Mouse (Mus musculus): ENCODE measurements around the gene Tmbim1.

Tmbim1 gene

GRCm38 (mm10) chr1:74278538-74278937 lies 26.9 kb downstream of the Tmbim1 start, which contains the start of gene Gpbar1:
Gene Gpbar1 (plus strand): TSS chr1:74278550.
- no peak for DNase-seq (ENCODE audit: low read depth, low spot score)

GRCm38 (mm10) chr1:74277883-74278537 lies 27.4 kb downstream of the Tmbim1 start:
- DNase-seq (ENCODE audit: low read depth, low spot score), result no peak

- no peak for DNase-seq (ENCODE audit: low read depth, low spot score)
Measured at GRCm38 (mm10) chr1:74277041-74277440, 28.4 kb downstream of the Tmbim1 start.

GRCm38 (mm10) chr1:74275015-74275414 lies 30.4 kb downstream of the Tmbim1 start:
- DNase-seq (ENCODE audit: low read depth, low spot score), result no peak

GRCm38 (mm10) chr1:74271659-74272058 lies 33.8 kb downstream of the Tmbim1 start:
- no peak for DNase-seq (ENCODE audit: low read depth, low spot score)

DNA sequence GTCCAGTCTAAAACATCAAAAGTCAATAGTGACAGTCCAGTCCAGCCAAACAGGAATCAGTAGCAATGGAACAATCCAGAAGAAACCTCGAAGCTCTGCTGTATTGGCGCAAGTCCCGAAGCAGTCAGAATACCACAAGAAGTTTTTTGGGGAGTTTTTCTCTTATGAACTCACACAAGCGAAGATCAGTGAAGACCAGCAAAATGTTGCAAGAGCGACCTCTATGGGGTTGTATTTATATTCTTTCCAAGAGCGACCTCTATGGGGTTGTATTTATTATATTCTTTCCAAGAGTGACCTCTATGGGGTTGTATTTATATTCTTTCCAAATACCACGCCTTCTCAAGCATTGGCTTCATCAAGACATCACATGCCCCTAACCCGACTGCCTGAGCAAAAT lies 36.7 kb downstream of the Tmbim1 start:
- peak; percentile 32 for DNase-seq (ENCODE audit: low read depth, low spot score)

DNA sequence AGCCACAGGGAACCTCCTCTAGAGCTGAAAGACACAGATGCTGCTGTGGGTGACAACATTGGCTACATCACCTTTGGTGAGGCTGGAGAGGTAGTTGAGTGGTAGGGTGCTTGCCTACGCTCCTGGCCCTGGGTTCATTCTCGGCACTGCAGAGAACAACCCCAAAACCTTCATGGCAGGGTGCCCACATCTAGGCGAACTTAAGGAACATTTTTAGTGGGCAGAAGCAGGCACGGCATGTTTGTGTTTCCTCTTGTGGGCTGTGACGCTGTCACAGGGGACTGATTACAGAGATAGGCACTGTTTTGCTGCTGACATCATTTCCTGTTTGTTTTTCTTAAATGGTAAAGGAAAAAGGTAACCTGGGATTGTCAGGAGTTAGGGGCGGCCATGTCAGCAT lies 42.9 kb downstream of the Tmbim1 start:
- DNase-seq (ENCODE audit: low read depth, low spot score), result peak; percentile 90

DNA sequence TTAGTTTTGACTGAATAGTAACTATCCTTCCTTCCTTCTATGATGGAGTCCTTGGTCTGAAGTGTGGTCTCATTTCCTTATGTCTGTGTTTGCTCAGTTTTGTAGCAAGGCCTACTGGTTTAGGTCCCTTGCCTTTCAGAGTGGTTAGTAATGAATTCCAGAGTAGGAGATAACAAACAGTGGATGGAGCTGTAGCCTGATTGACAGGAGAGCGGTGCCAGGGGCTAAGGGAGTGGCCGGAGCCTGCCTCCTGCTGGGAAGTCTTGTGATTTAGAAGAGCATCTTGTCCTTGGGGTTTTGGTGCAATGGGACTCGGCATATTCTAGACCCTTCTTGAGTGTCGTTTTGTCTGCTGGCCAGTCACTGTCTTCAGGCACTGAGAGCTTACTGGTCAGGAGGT lies 48.6 kb downstream of the Tmbim1 start:
- no peak for DNase-seq (ENCODE audit: low read depth, low spot score)

- no peak for DNase-seq (ENCODE audit: low read depth, low spot score)
Measured at GRCm38 (mm10) chr1:74255704-74256345, 49.6 kb downstream of the Tmbim1 start.

- DNase-seq (ENCODE audit: low read depth, low spot score), result no peak
Measured at GRCm38 (mm10) chr1:74250096-74250495, 55.3 kb downstream of the Tmbim1 start.

DNA sequence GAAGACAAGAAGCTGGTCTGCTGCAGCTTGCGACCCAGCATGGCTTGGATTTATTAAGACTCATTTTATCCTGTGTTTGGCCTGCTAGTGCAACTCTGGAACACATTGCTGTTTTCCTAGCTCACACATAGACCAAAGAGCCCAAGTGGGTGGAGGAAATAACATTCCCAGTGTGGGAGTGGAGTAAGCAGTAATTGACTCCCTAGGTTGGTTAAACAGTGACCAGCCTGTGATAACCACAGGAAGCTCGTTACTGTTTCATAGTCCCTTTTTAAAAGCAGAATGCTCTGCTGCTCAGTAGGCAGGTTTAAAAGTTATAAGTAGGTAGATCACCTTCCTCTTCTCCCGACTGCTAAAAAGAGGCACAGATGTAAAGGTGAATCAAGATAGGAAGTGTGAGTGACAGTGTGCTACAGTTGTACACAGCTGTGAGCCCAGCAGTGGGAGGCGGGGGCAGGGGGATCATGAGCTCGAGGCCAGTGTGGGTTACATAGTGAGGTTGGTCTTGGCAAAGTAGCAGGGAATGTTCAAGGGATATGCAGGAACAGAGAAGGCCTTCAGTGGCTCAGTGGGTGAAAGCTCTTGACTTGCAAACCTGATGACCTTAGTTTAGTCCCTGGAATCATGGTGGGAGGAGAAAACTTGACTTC lies 56.0 kb downstream of the Tmbim1 start:
- DNase-seq (ENCODE audit: low read depth, low spot score), result no peak

- peak; percentile 87 for DNase-seq (ENCODE audit: low read depth, low spot score)
Measured at GRCm38 (mm10) chr1:74248799-74249198, 56.6 kb downstream of the Tmbim1 start.

- peak; percentile 42 for DNase-seq (ENCODE audit: low read depth, low spot score)
Measured at GRCm38 (mm10) chr1:74245525-74245924, 59.9 kb downstream of the Tmbim1 start.

GRCm38 (mm10) chr1:74240832-74241231 lies 64.6 kb downstream of the Tmbim1 start:
- no peak for DNase-seq (ENCODE audit: low read depth, low spot score)

DNA sequence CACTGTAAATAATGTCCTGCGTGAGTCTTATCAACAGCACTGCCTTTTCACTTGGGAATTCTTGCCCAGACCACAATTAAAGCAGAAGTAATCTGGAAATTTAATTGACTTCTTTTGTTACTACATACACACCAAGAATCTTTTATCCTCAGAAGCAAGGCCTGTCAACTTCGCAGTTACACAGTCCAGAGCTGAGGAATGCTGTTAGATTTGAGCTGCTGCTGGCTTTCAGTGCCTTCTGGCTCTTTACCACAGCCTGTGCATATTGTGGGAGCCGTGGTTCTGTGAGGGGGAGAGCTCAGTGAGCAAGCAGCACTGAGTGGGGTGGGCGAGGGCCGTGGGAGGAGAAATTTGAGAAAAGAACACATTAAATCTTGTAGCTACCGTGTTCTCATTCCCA lies 65.1 kb downstream of the Tmbim1 start:
- DNase-seq (ENCODE audit: low read depth, low spot score), result no peak

- peak; percentile 36 for DNase-seq (ENCODE audit: low read depth, low spot score)
Measured at GRCm38 (mm10) chr1:74239618-74240017, 65.8 kb downstream of the Tmbim1 start.

DNA sequence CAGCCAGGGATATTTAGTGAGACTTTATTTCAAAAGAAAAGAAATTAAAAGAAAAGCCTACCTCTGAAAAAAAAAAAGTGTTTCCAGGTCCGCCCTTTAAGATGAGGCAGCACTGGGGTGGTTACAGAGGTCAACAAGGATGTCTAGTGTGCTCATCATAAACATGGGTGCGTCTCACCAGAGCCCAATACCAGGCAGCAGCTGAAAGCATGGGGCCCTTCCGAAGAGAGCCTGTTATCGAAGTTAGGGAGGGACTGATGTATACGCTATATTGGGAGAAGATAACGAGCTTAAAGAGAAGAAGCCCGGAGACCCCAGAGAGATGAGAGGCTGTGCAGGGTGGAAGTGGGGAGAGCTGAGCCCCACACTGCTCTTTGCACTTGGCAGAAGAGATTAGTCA lies 66.3 kb downstream of the Tmbim1 start:
- peak; percentile 54 for DNase-seq (ENCODE audit: low read depth, low spot score)
